Comparison of ENCODE assay signal across 9 mouse cellular contexts in genomic region chr11:70518923-70519322, GRCm38 (mm10). TPM values are rescaled to one million over a fixed set of nuclear protein-coding genes. Genes with fewer than 3 reads are reported as not detected.
DNase-seq lines count a peak whose midpoint lies in the region; ATAC-seq and TF ChIP-seq lines count a peak whose summit lies in the region.
"Had no signal": no experiment of that assay in that cellular context is flagged by ENCODE, and none has a peak within 500 bp of the region (broad histone marks: within the 10 kb centered on the region; RNA-seq: fewer than 3 reads in every experiment).

TSS of gene Gltpd2 (plus strand) at chr11:70519196.

- H3K4me3 ChIP-seq in kidney, adult 2 months (ENCODE audit: insufficient read depth, low read depth, low read length) = peak within 1 kb of the TSS; percentile 39
- H3K4me3 ChIP-seq in embryonic facial prominence, embryonic 12.5 days = peak within 1 kb of the TSS; percentile 28
- peak within 1 kb of the TSS; percentile 22; the same call in 1 of the 2 replicates for H3K4me3 ChIP-seq in hindbrain, postnatal 0 days (ENCODE audit: low read length)
- peak within 1 kb of the TSS; percentile 15 for H3K4me3 ChIP-seq in midbrain, embryonic 15.5 days

- no peaks in the 10 kb centered on the region for H3K27me3 ChIP-seq in kidney, adult 2 months (replicated peaks; ENCODE audit: control insufficient read depth, insufficient read depth, low read length)
- no peaks in the 10 kb centered on the region for H3K27me3 ChIP-seq in embryonic facial prominence, embryonic 12.5 days
- no peaks in the 10 kb centered on the region for H3K27me3 ChIP-seq in hindbrain, postnatal 0 days (ENCODE audit: insufficient read depth, low read length)
- no peaks in the 10 kb centered on the region for H3K27me3 ChIP-seq in midbrain, embryonic 15.5 days (replicated peaks)

- no peaks in the 10 kb centered on the region for H3K36me3 ChIP-seq in kidney, adult 2 months (ENCODE audit: control insufficient read depth, insufficient read depth, low read length)
- H3K36me3 ChIP-seq in embryonic facial prominence, embryonic 12.5 days = no peaks in the 10 kb centered on the region
- no peaks in the 10 kb centered on the region for H3K36me3 ChIP-seq in hindbrain, postnatal 0 days (ENCODE audit: insufficient read depth, low read length)
- H3K36me3 ChIP-seq in midbrain, embryonic 15.5 days (replicated peaks) = no peaks in the 10 kb centered on the region

- DNase-seq in kidney, adult 2 months = no peak
- DNase-seq in kidney, adult 8-10 months = no peak
- DNase-seq in hindbrain, postnatal 0 days (ENCODE audit: low spot score) = no peak
- DNase-seq in embryo, embryonic 10 days (ENCODE audit: low spot score) = no peak
- no peak for DNase-seq in spleen, postnatal 10 days (ENCODE audit: low spot score in 2 of 2)
- no peak for DNase-seq in left cerebral cortex, adult 18-20 months (ENCODE audit: low spot score in 2 of 2)

- peak within 1 kb of the TSS; percentile 44 for H3K9ac ChIP-seq in embryonic facial prominence, embryonic 12.5 days
- H3K9ac ChIP-seq in hindbrain, postnatal 0 days (replicated peaks; ENCODE audit: low read length) = peak within 1 kb of the TSS; percentile 52
- H3K9ac ChIP-seq in midbrain, embryonic 15.5 days = peak within 1 kb of the TSS; percentile 27; the same call in 1 of the 2 replicates

- no peaks in the 10 kb centered on the region for H3K9me3 ChIP-seq in embryonic facial prominence, embryonic 12.5 days
- H3K9me3 ChIP-seq in hindbrain, postnatal 0 days (ENCODE audit: low read length) = no peaks in the 10 kb centered on the region
- H3K9me3 ChIP-seq in midbrain, embryonic 15.5 days = no peaks in the 10 kb centered on the region

- no peak within 1 kb of the TSS for H3K27ac ChIP-seq in kidney, adult 2 months (ENCODE audit: insufficient read depth, low read depth, low read length)
- H3K27ac ChIP-seq in embryonic facial prominence, embryonic 12.5 days = 0 out of 2 replicates have a peak within 1 kb of the TSS, but pooled peaks have one; percentile 61
- peak within 1 kb of the TSS; percentile 73; the same call in 1 of the 2 replicates for H3K27ac ChIP-seq in hindbrain, postnatal 0 days
- peak within 1 kb of the TSS; percentile 40; the same call in 1 of the 2 replicates for H3K27ac ChIP-seq in midbrain, embryonic 15.5 days

- no peaks in the 10 kb centered on the region for H3K4me1 ChIP-seq in kidney, adult 2 months (ENCODE audit: control insufficient read depth, insufficient read depth, low read length)
- H3K4me1 ChIP-seq in embryonic facial prominence, embryonic 12.5 days = 0 out of 2 replicates have a peak, but pooled peaks cover 6% of the 10 kb centered on the region
- H3K4me1 ChIP-seq in hindbrain, postnatal 0 days (ENCODE audit: insufficient read depth, low read length) = no peaks in the 10 kb centered on the region
- H3K4me1 ChIP-seq in midbrain, embryonic 15.5 days = peaks cover 9% of the 10 kb centered on the region; the same call in 1 of the 2 replicates

- 80% methylated on average over 10 of the region's 10 CpGs for WGBS in kidney, adult 2 months
- WGBS in embryonic facial prominence, embryonic 12.5 days = 76% methylated on average over 10 of the region's 10 CpGs
- WGBS in hindbrain, postnatal 0 days = 74% methylated on average over 10 of the region's 10 CpGs
- 84% methylated on average over 10 of the region's 10 CpGs for WGBS in midbrain, embryonic 15.5 days

- TF ChIP-seq CTCF in kidney, adult 2 months (conservative IDR thresholded peaks at IDR 0.05; ENCODE audit: insufficient read depth, insufficient read length, low read depth, low read length) = no peak
- no peak for TF ChIP-seq CTCF in hindbrain, postnatal 0 days (IDR thresholded peaks at IDR 0.05; ENCODE audit: low read depth)

- peak within 1 kb of the TSS; percentile 48 for H3K4me2 ChIP-seq in embryonic facial prominence, embryonic 12.5 days (replicated peaks)
- H3K4me2 ChIP-seq in hindbrain, postnatal 0 days (ENCODE audit: low read depth, low read length) = peak within 1 kb of the TSS; percentile 42
- peak within 1 kb of the TSS; percentile 48 for H3K4me2 ChIP-seq in midbrain, embryonic 15.5 days

- no peak for TF ChIP-seq POLR2A in kidney, adult 2 months (IDR thresholded peaks at IDR 0.05; ENCODE audit: low read depth, low read length)

- ATAC-seq in embryonic facial prominence, embryonic 12.5 days (ENCODE audit: insufficient number of reproducible peaks, insufficient read depth, low FRiP score, low TSS enrichment) = no peak
- no peak for ATAC-seq in hindbrain, postnatal 0 days
- no peak for ATAC-seq in midbrain, embryonic 15.5 days (replicated peaks)

RNA-seq across cellular contexts. Expression of gene Gltpd2, which starts in this region (rescaled TPM):
- 2.8 and 3.3 TPM in 2 replicates for polyA plus RNA-seq in kidney, adult 2 months (2012; rRNA removed)
- 0.50 and 0.77 TPM in 2 replicates for polyA plus RNA-seq in embryonic facial prominence, embryonic 12.5 days (2016; fragmentation: Nextera tagmentation; extraction: Ambion mirVana)
- not detected in 2 replicates for total RNA-seq in hindbrain, postnatal 0 days (2014; rRNA removed)
- polyA plus RNA-seq in hindbrain, postnatal 0 days (2015; fragmentation: Nextera tagmentation; extraction: Ambion mirVana) = 0.24 and 0.31 TPM in 2 replicates
- polyA plus RNA-seq in midbrain, embryonic 15.5 days (2015; fragmentation: Nextera tagmentation; extraction: Ambion mirVana) = 0.14 and 0.27 TPM in 2 replicates
- not detected for total RNA-seq in left cerebral cortex, adult 18-20 months (2021)
- total RNA-seq: hematopoietic stem cell, adult 5-6 weeks had no signal
